Mouse (Mus musculus) spleen, postnatal 36 days (tissue): ENCODE data around the gene Olfr866.

Source experiments
- DNase-seq, 2 experiments: peaks; one replicate each; pipeline ENCODE4 v3.0.0; 2022; ENCODE audit warnings: low spot score in 2 of 2, mixed read lengths in 1 of 2

Gene Olfr866

GRCm38 (mm10) chr9:20027935-20028334, at the start of gene Olfr866:
Gene Olfr866 (minus strand): TSS chr9:20028035.
- DNase-seq: no peak

DNA sequence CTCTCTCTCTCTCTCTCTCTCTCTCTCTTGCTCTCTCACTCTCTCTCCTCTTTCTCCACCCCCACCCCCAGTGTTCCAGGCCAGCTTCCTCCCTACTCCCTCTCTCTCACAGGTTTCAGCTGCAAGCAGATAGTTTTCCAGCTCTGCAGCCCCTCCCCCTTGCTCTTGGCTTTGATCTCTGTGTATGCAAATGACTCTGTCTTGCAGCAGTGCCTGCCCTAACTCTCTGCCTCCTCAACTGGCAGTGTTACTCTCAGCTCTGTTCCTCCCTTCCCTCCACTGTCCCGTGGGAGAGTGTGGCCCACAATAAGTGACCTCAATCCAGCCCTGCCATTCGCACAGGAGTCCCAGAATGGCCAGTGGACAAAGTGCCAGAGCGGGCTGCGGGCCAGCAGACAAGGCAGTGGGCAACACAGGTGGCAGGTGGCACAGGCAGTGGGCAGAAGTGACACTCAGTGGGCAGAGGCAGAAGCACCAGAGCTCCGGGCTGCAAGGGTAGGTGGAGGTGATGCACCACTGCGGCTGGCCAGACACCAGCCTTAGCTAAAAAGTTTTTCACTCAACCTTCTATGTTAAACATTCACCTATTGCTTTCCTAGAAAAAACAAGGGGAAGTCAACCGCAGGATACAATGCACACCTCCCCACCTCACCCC, 45.8 kb upstream of the Olfr866 start:
- no peak for DNase-seq

DNA sequence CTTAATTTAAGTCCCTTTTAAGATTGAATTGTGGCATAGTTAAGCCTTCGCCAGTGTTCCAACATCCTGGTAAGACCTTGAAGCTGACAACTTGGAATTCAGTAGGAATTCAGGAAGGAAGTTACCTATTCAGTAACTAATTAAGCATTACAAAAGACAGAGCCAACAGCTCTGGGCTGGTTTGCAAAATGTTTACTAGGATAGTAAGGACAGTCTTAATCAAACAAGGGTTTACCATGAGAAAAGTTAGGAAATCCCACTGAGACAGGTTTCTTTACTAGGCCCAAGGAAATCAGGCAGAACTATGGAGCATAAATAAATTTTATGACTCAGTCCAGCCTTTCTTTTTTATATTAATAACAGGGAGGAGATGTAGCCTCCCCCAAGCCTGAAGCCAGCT, 43.5 kb upstream of the Olfr866 start:
- no peak for DNase-seq

GRCm38 (mm10) chr9:20070236-20070635, 42.4 kb upstream of the Olfr866 start:
- DNase-seq: no peak

DNA sequence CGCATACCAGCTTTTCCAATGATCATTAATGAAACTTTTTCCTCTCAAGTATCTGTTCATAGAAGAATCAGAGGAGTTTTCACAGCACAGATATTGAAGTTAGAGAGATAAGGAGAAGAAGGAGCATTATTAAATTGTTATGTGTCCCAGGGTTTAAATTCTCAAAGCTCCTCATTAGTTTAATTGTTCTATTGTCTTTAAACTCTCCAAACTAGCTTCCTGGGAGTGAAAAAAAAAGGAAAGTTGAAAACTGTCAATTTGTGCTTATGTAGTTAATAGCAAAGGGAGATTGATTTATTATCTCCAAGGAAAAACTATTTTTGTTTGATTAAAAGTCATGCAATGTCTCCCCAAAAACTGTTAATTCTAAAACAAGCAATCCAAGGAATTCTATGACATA, 29.6 kb upstream of the Olfr866 start, which contains the start of gene Olfr867:
TSS of gene Olfr867 (minus strand) at position 101 of the 400 bp plus-strand sequence.
- DNase-seq: no peak

GRCm38 (mm10) chr9:20047964-20048363, 20.1 kb upstream of the Olfr866 start:
- no peak for DNase-seq
